Mouse (Mus musculus): ENCODE data around the gene Ano6.

DNA sequence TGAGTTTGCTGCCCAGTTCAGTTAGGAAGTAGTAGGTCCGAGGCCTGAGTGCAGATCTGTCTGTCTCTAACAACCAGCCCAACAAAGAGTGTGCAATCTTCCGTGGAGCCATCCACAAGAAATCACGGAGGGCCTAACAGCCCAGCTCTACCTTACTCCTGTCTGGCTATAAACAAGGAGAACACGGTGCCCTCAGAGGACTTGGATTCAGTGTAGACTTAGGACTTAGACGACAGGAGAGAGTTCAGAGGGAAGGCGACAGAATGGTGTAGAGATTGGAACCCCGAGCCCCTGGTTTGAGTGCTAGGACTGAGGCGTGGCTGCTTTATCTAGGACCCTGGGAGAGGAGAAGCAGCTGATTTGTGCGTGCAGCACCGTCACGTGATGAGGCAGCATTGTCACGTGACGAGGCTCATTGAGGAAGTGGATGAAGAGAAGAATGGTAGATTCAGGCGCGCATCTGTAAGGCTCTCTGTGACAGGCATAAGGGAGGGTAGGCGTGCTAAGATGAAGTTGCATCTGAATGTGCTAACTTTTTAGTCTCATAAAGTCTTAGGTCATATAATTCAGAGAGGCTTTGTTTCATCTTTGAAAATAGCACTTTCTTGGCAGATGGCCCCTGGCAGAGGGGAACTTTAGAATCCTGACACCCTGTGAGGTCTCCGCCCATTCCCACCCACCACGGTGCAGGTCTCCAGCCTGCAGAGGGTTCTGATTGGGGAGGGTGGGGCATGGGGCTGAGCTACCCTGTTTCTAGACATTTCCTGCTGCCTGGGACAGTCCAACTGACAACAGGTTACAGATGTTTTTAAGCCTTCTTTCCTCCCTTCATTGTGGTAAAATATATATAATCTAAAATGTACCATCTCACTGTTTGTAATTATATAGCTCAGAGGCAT lies 59.1 kb downstream of the Ano6 start:
- TF ChIP-seq CTCF (IDR thresholded peaks at IDR 0.05; ENCODE audit: extremely low read depth, insufficient read length, insufficient replicate concordance, low read depth, low read length) (no peak), POLR2A (IDR thresholded peaks at IDR 0.05; ENCODE audit: low read depth, low read length) (no peak)

Measured in small intestine, adult 2 months (tissue).